24 mouse cellular contexts compared by ENCODE assay signal in the genomic region with DNA sequence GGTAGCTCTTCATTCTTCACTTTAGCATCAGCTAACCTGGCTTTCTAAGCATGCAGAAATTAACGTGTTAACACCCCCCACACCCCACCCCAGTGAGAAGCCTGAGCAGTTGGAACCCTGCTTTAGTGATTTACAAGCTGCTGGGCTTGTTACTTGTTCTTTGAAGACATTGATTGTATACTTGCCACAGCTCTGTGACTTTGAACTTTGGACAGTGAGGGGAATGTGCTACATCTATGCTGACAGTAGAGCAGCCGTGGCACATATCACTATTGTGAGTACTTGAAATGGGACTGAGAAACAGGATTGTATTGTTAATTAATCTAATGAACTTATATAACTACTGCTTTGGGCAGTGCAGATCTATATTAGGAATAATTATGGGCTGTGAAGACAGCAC.
DNase-seq lines count a peak whose midpoint lies in the region; ATAC-seq and TF ChIP-seq lines count a peak whose summit lies in the region.
"Had no signal": no experiment of that assay in that cellular context is flagged by ENCODE, and none has a peak within 500 bp of the region (broad histone marks: within the 10 kb centered on the region; RNA-seq: fewer than 3 reads in every experiment).

No protein-coding gene starts in this region.

- no peak for TF ChIP-seq POLR2A in heart, adult 2 months (IDR thresholded peaks at IDR 0.05; ENCODE audit: insufficient read depth, low read depth, low read length)
- TF ChIP-seq POLR2A in liver, adult 2 months (IDR thresholded peaks at IDR 0.05; ENCODE audit: extremely low read depth, insufficient read depth, low read length) = no peak

- peaks cover 2% of the 10 kb centered on the region; the same call in 1 of the 2 replicates for H3K36me3 ChIP-seq in heart, adult 2 months (ENCODE audit: control insufficient read depth, insufficient read depth, low read length)
- peaks cover 2% of the 10 kb centered on the region; the same call in 1 of the 2 replicates for H3K36me3 ChIP-seq in liver, adult 2 months (ENCODE audit: control insufficient read depth, insufficient read depth, low read length)
- H3K36me3 ChIP-seq in intestine, postnatal 0 days (ENCODE audit: control insufficient read depth, insufficient read depth) = no peaks in the 10 kb centered on the region; the same call in 1 of the 2 replicates
- no peaks in the 10 kb centered on the region for H3K36me3 ChIP-seq in midbrain, embryonic 13.5 days
- H3K36me3 ChIP-seq: hindbrain, embryonic 10.5 days had no signal

- H3K9me3 ChIP-seq in intestine, postnatal 0 days (ENCODE audit: control insufficient read depth) = no peaks in the 10 kb centered on the region
- no peaks in the 10 kb centered on the region for H3K9me3 ChIP-seq in midbrain, embryonic 13.5 days
- H3K9me3 ChIP-seq: forebrain, embryonic 10.5 days; forebrain, embryonic 13.5 days; heart, embryonic 12.5 days; heart, embryonic 15.5 days; hindbrain, embryonic 10.5 days had no signal

- WGBS in heart, adult 2 months = 90% methylated on average over 2 of the region's 2 CpGs
- 44% methylated on average over 2 of the region's 2 CpGs for WGBS in liver, adult 2 months
- 36% methylated on average over 2 of the region's 2 CpGs for WGBS in intestine, postnatal 0 days
- 83% methylated on average over 2 of the region's 2 CpGs for WGBS in midbrain, embryonic 13.5 days

- intact Hi-C loops in heart, adult 2 months (cut with DNase I) = no loop called here

- no peak for TF ChIP-seq EP300 in heart, adult 2 months (IDR thresholded peaks at IDR 0.05; ENCODE audit: insufficient read depth, low read depth, low read length)

- no peak overlapping the region for H3K4me3 ChIP-seq in heart, adult 2 months
- H3K4me3 ChIP-seq in liver, adult 2 months (ENCODE audit: insufficient read depth, low read depth, low read length) = no peak overlapping the region
- no peak overlapping the region for H3K4me3 ChIP-seq in intestine, postnatal 0 days (ENCODE audit: low read depth, low read length)
- no peak overlapping the region for H3K4me3 ChIP-seq in midbrain, embryonic 13.5 days (replicated peaks)
- H3K4me3 ChIP-seq: forebrain, embryonic 10.5 days; forebrain, embryonic 13.5 days; heart, embryonic 12.5 days; heart, embryonic 15.5 days; hindbrain, embryonic 10.5 days had no signal

- H3K4me1 ChIP-seq in heart, adult 2 months (ENCODE audit: control insufficient read depth, insufficient read depth, low read length) = peaks cover 2% of the 10 kb centered on the region; the same call in 1 of the 2 replicates
- peaks cover 5% of the 10 kb centered on the region for H3K4me1 ChIP-seq in liver, adult 2 months (ENCODE audit: control insufficient read depth, insufficient read depth, low read length)
- H3K4me1 ChIP-seq in intestine, postnatal 0 days (replicated peaks; ENCODE audit: control insufficient read depth, insufficient read depth, low read length) = no peaks in the 10 kb centered on the region; the same call in 1 of the 2 replicates
- H3K4me1 ChIP-seq in midbrain, embryonic 13.5 days (replicated peaks) = no peaks in the 10 kb centered on the region
- H3K4me1 ChIP-seq: forebrain, embryonic 13.5 days had no signal

- no peak overlapping the region for H3K27ac ChIP-seq in heart, adult 2 months
- no peak overlapping the region for H3K27ac ChIP-seq in liver, adult 2 months (replicated peaks; ENCODE audit: insufficient read depth, low read depth, low read length)
- H3K27ac ChIP-seq in intestine, postnatal 0 days (ENCODE audit: low read depth, low read length) = peak overlapping the region; percentile 60; the same call in 1 of the 2 replicates
- no peak overlapping the region for H3K27ac ChIP-seq in midbrain, embryonic 13.5 days
- H3K27ac ChIP-seq: forebrain, embryonic 10.5 days; forebrain, embryonic 13.5 days; heart, embryonic 15.5 days; hindbrain, embryonic 10.5 days; hindbrain, embryonic 14.5 days; hindbrain, postnatal 0 days had no signal

- H3K4me2 ChIP-seq in intestine, postnatal 0 days (replicated peaks; ENCODE audit: low read depth) = no peak overlapping the region
- no peak overlapping the region for H3K4me2 ChIP-seq in midbrain, embryonic 13.5 days (replicated peaks)
- H3K4me2 ChIP-seq: forebrain, embryonic 13.5 days; heart, embryonic 12.5 days; heart, embryonic 15.5 days; hindbrain, embryonic 14.5 days had no signal

- peak; percentile 53 for DNase-seq in heart, adult 11 months
- no peak for DNase-seq in heart, adult 2 months
- DNase-seq in liver, adult 2 months (ENCODE audit: extremely low read depth, low read depth, low spot score) = peak; percentile 58
- DNase-seq in liver = no peak
- DNase-seq: adrenal gland, adult 8-10 months; adrenal gland, postnatal 36 days; cerebellum, adult 18-20 months; cerebellum, adult 9-10 months; cerebellum, postnatal 14 days; gastrocnemius, postnatal 10 days; gastrocnemius, postnatal 36 days; heart, postnatal 10 days; heart, postnatal 36 days had no signal

- H3K79me2 ChIP-seq in heart, adult 2 months (replicated peaks; ENCODE audit: control insufficient read depth, insufficient read depth, low read length) = peaks cover 2% of the 10 kb centered on the region; the same call in 1 of the 2 replicates
- peaks cover 2% of the 10 kb centered on the region; the same call in 1 of the 2 replicates for H3K79me2 ChIP-seq in liver, adult 2 months (ENCODE audit: control insufficient read depth, insufficient read depth, low read length)

- peak; percentile 75 for ATAC-seq in intestine, postnatal 0 days
- ATAC-seq in midbrain, embryonic 13.5 days = no peak
- ATAC-seq: activated CD4-positive, CD25-positive, alpha-beta regulatory T cell, adult 4 months; forebrain, embryonic 13.5 days; forebrain, embryonic 16.5 days; hindbrain, postnatal 0 days had no signal

- no peak overlapping the region for H3K9ac ChIP-seq in heart, adult 2 months (ENCODE audit: low read depth, low read length)
- H3K9ac ChIP-seq in liver, adult 2 months (ENCODE audit: low read depth, low read length) = no peak overlapping the region
- no peak overlapping the region for H3K9ac ChIP-seq in intestine, postnatal 0 days (ENCODE audit: low read depth, low read length)
- H3K9ac ChIP-seq in midbrain, embryonic 13.5 days (replicated peaks) = no peak overlapping the region
- H3K9ac ChIP-seq: forebrain, embryonic 13.5 days; heart, embryonic 12.5 days; heart, embryonic 15.5 days; hindbrain, embryonic 14.5 days had no signal

- TF ChIP-seq CTCF in heart, adult 2 months (IDR thresholded peaks at IDR 0.05) = no peak
- TF ChIP-seq CTCF in liver, adult 2 months (IDR thresholded peaks at IDR 0.05; ENCODE audit: low read depth, low read length) = no peak
- TF ChIP-seq CTCF in intestine, postnatal 0 days (IDR thresholded peaks at IDR 0.05; ENCODE audit: low read depth) = no peak

- H3K27me3 ChIP-seq in heart, adult 2 months (ENCODE audit: control insufficient read depth, insufficient read depth, low read length) = no peaks in the 10 kb centered on the region
- no peaks in the 10 kb centered on the region for H3K27me3 ChIP-seq in liver, adult 2 months (ENCODE audit: control insufficient read depth, insufficient read depth, low read length)
- H3K27me3 ChIP-seq in intestine, postnatal 0 days (replicated peaks; ENCODE audit: control insufficient read depth, insufficient read depth, low read length) = no peaks in the 10 kb centered on the region
- H3K27me3 ChIP-seq in midbrain, embryonic 13.5 days = no peaks in the 10 kb centered on the region
- H3K27me3 ChIP-seq: forebrain, embryonic 13.5 days; heart, embryonic 12.5 days; heart, embryonic 15.5 days had no signal

Comparison
In these comparisons a context has a peak if more than half of its experiments do, and no peak if none do; other contexts are left out.
1. DNase-seq: peak in heart, adult 11 months (single experiment) and liver, adult 2 months (single experiment); none in heart, adult 2 months (0 of 2) and liver (single experiment).